Mouse (Mus musculus) heart, adult 2 months (tissue): ENCODE data around the gene Carm1. TPM values are rescaled to one million over a fixed set of nuclear protein-coding genes. Genes with fewer than 3 reads are reported as not detected.

Source experiments
- DNase-seq, 2 experiments: peaks; one replicate each; pipeline ENCODE4 v3.0.0; 2021
- H3K27ac ChIP-seq: fragments of 200-600 bp; 2 replicates; pipeline ENCODE4 v1.8.1; 2022
- H3K27me3 ChIP-seq: fragments of 200-500 bp; 2 replicates; pipeline ENCODE4 v1.6.1; 2012; ENCODE audit warnings: mild to moderate bottlenecking, low read length, inconsistent platforms, mixed read lengths; ENCODE audit not compliant: control insufficient read depth, insufficient read depth
- H3K36me3 ChIP-seq: fragments of 200-500 bp; 2 replicates; pipeline ENCODE4 v1.6.1; 2012; ENCODE audit warnings: low read length, inconsistent platforms; ENCODE audit not compliant: control insufficient read depth, insufficient read depth
- H3K4me1 ChIP-seq: fragments of 200-500 bp; 2 replicates; pipeline ENCODE4 v1.6.1; 2011; ENCODE audit warnings: low read length; ENCODE audit not compliant: control insufficient read depth, insufficient read depth
- H3K4me3 ChIP-seq: fragments of 200-600 bp; 2 replicates; pipeline ENCODE4 v1.8.1; 2022
- H3K79me2 ChIP-seq: fragments of 200-500 bp; replicated peaks from 2 replicates; pipeline ENCODE4 v1.6.1; 2012; ENCODE audit warnings: mild to moderate bottlenecking, inconsistent platforms, low read length, moderate library complexity, mixed read lengths; ENCODE audit not compliant: control insufficient read depth, insufficient read depth
- H3K9ac ChIP-seq: fragments of 200-500 bp; 2 replicates; pipeline ENCODE4 v1.6.1; 2012; ENCODE audit warnings: low read depth, mild to moderate bottlenecking, control low read depth, inconsistent platforms, low read length, mixed read lengths
- CTCF ChIP-seq: fragments of 200-600 bp; IDR thresholded peaks from 2 replicates; pipeline ENCODE4 v1.8.1; 2022; ENCODE audit warnings: antibody characterized with exemption, mild to moderate bottlenecking, moderate library complexity
- EP300 ChIP-seq: fragments of 200-500 bp; IDR thresholded peaks from 2 replicates; pipeline ENCODE4 v1.6.1; 2011; ENCODE audit warnings: low read depth, low read length, control low read depth; ENCODE audit not compliant: insufficient read depth
- POLR2A ChIP-seq: fragments of 200-500 bp; IDR thresholded peaks from 2 replicates; pipeline ENCODE4 v1.6.1; 2011; ENCODE audit warnings: mild to moderate bottlenecking, low read depth, low read length, control low read depth; ENCODE audit not compliant: insufficient read depth
- WGBS: fragments of 180-500 bp; shearing (Covaris S2); methylation state at CpG from one replicate; pipeline ENCODE4 v1.1.7; 2018; 5-methylcytosine and 5-hydroxymethylcytosine counted together
- intact Hi-C: fragments of 180-260 bp; cut with DNase I; formaldehyde crosslinking; loops from one replicate; pipeline ENCODE4 v1.15.1; 2025
- polyA plus RNA-seq: library from polyadenylated mRNA; depleted of rRNA; stranded (reverse); fragments of >200 nt; gene quantifications from 2 replicates; pipeline ENCODE4 v1.2.3, GENCODE M21; 2012
- total RNA-seq, 2 experiments: library from RNA; stranded (reverse); gene quantifications; 2 replicates each; pipeline ENCODE4 v1.2.3; 2021

The Carm1 gene
- total and polyA plus RNA-seq, 3 experiments: 61.5 to 77.6 (median 66.5) TPM

GRCm38 (mm10) chr9:21555198-21555742, 8.6 kb downstream of the Carm1 start:
- Histone ChIP-seq H3K9ac (no peak overlapping the region), H3K4me3 (no peak overlapping the region), H3K27me3 (no peaks in the 10 kb centered on the region), H3K27ac (no peak overlapping the region), H3K4me1 (peaks cover 14% of the 10 kb centered on the region), H3K79me2 (no peaks in the 10 kb centered on the region; the same call in 1 of the 2 replicates), H3K36me3 (no peaks in the 10 kb centered on the region)
- no peak for DNase-seq
- TF ChIP-seq EP300: no peak
- TF ChIP-seq CTCF: no peak
- no peak for TF ChIP-seq POLR2A
- 89% methylated on average over 6 of the region's 6 CpGs for WGBS
- intact Hi-C loops: no loop called here

DNA sequence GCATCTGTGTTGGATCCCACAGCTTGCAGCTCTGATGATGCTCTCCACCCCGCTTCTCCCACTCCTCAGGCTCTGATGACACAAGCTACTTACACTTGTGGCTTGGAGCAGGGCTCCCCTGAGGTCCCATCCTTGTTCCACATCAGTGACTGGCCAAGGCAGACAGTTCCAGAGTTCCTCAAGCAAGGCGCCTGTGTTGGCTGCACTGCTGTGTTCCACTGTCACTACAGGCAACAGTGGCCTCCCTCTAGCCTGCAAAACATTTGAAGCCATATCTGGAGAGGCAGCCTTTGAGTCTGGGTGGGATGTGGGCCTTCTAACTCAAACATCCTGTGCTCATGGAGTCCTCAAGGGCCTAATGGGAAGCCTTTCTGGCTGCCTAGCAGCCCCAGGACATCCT, 10.3 kb downstream of the Carm1 start:
- Histone ChIP-seq H3K79me2 (no peaks in the 10 kb centered on the region; the same call in 1 of the 2 replicates), H3K4me3 (no peak overlapping the region), H3K27ac (no peak overlapping the region), H3K27me3 (no peaks in the 10 kb centered on the region), H3K4me1 (peaks cover 14% of the 10 kb centered on the region), H3K9ac (no peak overlapping the region), H3K36me3 (no peaks in the 10 kb centered on the region)
- no peak for DNase-seq
- intact Hi-C loops: no loop called here
- 67% methylated on average over 2 of the region's 2 CpGs for WGBS
- TF ChIP-seq POLR2A: no peak
- TF ChIP-seq CTCF: no peak
- TF ChIP-seq EP300: no peak

- Histone ChIP-seq H3K4me1 (peaks cover 14% of the 10 kb centered on the region), H3K4me3 (no peak overlapping the region), H3K27ac (no peak overlapping the region), H3K27me3 (no peaks in the 10 kb centered on the region), H3K79me2 (no peaks in the 10 kb centered on the region; the same call in 1 of the 2 replicates), H3K9ac (no peak overlapping the region), H3K36me3 (no peaks in the 10 kb centered on the region)
- intact Hi-C loops: no loop called here
- no peak for DNase-seq
- TF ChIP-seq CTCF (no peak), POLR2A (no peak), EP300 (no peak)
- WGBS: 94% methylated on average over 2 of the region's 2 CpGs
These were observed 10.9 kb downstream of the Carm1 start for GRCm38 (mm10) chr9:21557556-21557955.

DNA sequence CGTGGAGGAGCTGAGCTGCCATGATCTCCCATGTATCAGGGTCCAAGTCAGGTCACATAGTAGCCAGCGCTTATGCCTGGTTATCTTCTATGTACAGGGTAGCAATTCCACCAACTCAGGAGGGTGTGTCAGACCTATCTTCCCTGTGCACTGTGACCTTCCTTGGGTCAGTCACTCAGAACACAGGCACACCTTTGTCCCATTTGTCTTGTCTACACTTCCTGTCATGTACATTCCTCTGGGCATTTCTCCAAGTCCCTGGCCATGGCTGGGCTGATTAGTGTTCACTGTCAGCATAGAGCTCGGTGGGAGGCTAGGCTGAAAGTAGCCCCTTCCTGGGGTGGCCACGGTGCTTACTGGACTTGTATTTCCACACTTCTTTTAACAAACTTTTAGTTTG, 11.7 kb downstream of the Carm1 start:
- Histone ChIP-seq H3K4me3 (no peak overlapping the region), H3K27ac (no peak overlapping the region), H3K27me3 (no peaks in the 10 kb centered on the region), H3K79me2 (no peaks in the 10 kb centered on the region; the same call in 1 of the 2 replicates), H3K9ac (no peak overlapping the region), H3K36me3 (no peaks in the 10 kb centered on the region), H3K4me1 (peaks cover 14% of the 10 kb centered on the region)
- no peak for DNase-seq
- TF ChIP-seq CTCF (no peak), EP300 (no peak), POLR2A (no peak)
- 28% methylated on average over 4 of the region's 4 CpGs for WGBS
- intact Hi-C loops: no loop called here

DNA sequence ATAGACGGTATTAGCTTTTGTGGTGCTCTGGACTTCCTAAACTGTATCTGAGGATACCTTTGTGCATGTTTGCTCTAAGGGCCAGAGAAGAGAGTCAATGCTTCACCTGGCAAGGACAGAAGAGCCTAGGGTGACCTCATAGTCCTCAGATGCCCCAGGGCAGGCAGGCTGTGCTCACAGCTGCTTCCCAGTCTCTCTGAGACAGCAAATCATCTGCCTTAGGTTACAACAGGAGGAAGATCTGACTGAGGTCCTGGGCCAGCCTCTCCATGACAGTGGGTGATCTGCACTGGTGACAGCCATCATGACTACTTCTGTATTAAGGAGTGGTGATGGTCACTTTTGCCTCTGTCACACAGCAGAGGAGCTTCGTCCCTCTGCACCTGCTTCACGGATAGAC, 12.5 kb downstream of the Carm1 start:
- H3K27me3 ChIP-seq: no peaks in the 10 kb centered on the region
- H3K79me2 ChIP-seq: no peaks in the 10 kb centered on the region; the same call in 1 of the 2 replicates
- peaks cover 14% of the 10 kb centered on the region for H3K4me1 ChIP-seq
- intact Hi-C loops: no loop called here
- no peak overlapping the region for H3K9ac ChIP-seq
- H3K4me3 ChIP-seq: no peak overlapping the region
- WGBS: 93% methylated on average over 3 of the region's 3 CpGs
- H3K27ac ChIP-seq: no peak overlapping the region
- TF ChIP-seq EP300: no peak
- TF ChIP-seq POLR2A: no peak
- no peak for TF ChIP-seq CTCF
- no peaks in the 10 kb centered on the region for H3K36me3 ChIP-seq
- no peak for DNase-seq

DNA sequence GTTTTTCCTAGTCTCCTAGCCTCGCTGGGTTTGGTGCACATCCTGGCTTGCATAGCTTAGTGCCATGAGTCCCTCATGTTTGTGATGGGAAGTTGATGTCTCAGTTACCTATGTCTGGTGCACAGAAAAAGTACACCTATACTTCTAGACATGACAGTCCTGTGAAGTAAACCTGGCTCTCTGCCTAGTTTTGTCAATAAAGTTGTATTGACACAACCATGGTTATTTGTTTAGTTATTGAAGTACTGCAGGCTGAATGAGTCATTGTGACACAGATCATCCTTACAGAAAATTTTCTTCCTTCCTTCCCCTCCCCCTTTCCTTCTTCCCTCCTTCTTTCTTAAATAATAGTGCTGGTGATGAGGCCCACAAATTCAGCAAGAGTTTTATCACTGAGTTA, 17.7 kb downstream of the Carm1 start:
- Histone ChIP-seq H3K27ac (no peak overlapping the region), H3K36me3 (0 out of 2 replicates have a peak, but pooled peaks cover 2% of the 10 kb centered on the region), H3K4me3 (no peak overlapping the region), H3K79me2 (peaks cover 5% of the 10 kb centered on the region), H3K27me3 (no peaks in the 10 kb centered on the region), H3K4me1 (peaks cover 7% of the 10 kb centered on the region), H3K9ac (no peak overlapping the region)
- 70% methylated on average over 1 of the region's 1 CpGs for WGBS
- TF ChIP-seq EP300 (no peak), CTCF (no peak), POLR2A (no peak)
- DNase-seq: no peak
- intact Hi-C loops: no loop called here
